Mouse (Mus musculus): ENCODE measurements at regions not wholly inside any gene's neighbourhood (a gene's known extent, or its start where the extent isn't known, plus 50 kb on each side); places are given as distances from the start of the nearest gene placed in this dataset.
"Not testable (repeated sequence)": the region's sequence is repeated elsewhere in the genome, so short reads cannot be mapped to it uniquely, and the experiment has no call there.

- CTCF ChIA-PET: no interaction called here
Measured at GRCm38 (mm10) chr10:95773425-95773980, 69.2 kb downstream of the Gm33543 start.

GRCm38 (mm10) chr10:95772811-95773424 lies 69.8 kb downstream of the Gm33543 start:
- CTCF ChIA-PET: no interaction called here

GRCm38 (mm10) chr10:95768974-95769373 lies 73.8 kb downstream of the Gm33543 start:
- CTCF ChIA-PET: no interaction called here

- CTCF ChIA-PET: interaction anchor here (0.5 kb wide), 1 partner anchor 42 kb away, joined by 3 read pairs; no protein-coding TSS in a partner anchor
Measured at GRCm38 (mm10) chr10:95767526-95768161, 75.1 kb downstream of the Gm33543 start.

- CTCF ChIA-PET: interaction anchor here (0.5 kb wide), 1 partner anchor 45 kb away, joined by 10 read pairs; no protein-coding TSS in a partner anchor
Measured at GRCm38 (mm10) chr10:95764129-95764528, 78.6 kb downstream of the Gm33543 start.

- CTCF ChIA-PET: no interaction called here
Measured at GRCm38 (mm10) chr10:95762632-95763031, 80.1 kb downstream of the Gm33543 start.

GRCm38 (mm10) chr10:95761969-95762368 lies 80.8 kb downstream of the Gm33543 start:
- CTCF ChIA-PET: no interaction called here

- CTCF ChIA-PET: no interaction called here
Measured at GRCm38 (mm10) chr10:95760121-95760870, 82.4 kb downstream of the Gm33543 start.

GRCm38 (mm10) chr10:95758181-95758580 lies 84.5 kb downstream of the Gm33543 start:
- CTCF ChIA-PET: interaction anchor here (0.8 kb wide), 1 partner anchor 1619 kb away, joined by 6 read pairs; no protein-coding TSS in a partner anchor

GRCm38 (mm10) chr10:95755429-95755828 lies 82.2 kb upstream of the Anapc15-ps start:
- CTCF ChIA-PET: no interaction called here

- CTCF ChIA-PET: no interaction called here
Measured at GRCm38 (mm10) chr10:95753396-95753905, 80.2 kb upstream of the Anapc15-ps start.

GRCm38 (mm10) chr10:95748360-95748759 lies 75.1 kb upstream of the Anapc15-ps start:
- CTCF ChIA-PET: no interaction called here

GRCm38 (mm10) chr10:95747939-95748338 lies 74.7 kb upstream of the Anapc15-ps start:
- CTCF ChIA-PET: no interaction called here

- CTCF ChIA-PET: no interaction called here
Measured at GRCm38 (mm10) chr10:95745834-95746620, 72.8 kb upstream of the Anapc15-ps start.

- CTCF ChIA-PET: no interaction called here
Measured at GRCm38 (mm10) chr10:95745254-95745653, 72.0 kb upstream of the Anapc15-ps start.

- CTCF ChIA-PET: no interaction called here
Measured at GRCm38 (mm10) chr10:95743627-95744026, 70.4 kb upstream of the Anapc15-ps start.

GRCm38 (mm10) chr10:95739421-95739820 lies 66.2 kb upstream of the Anapc15-ps start:
- CTCF ChIA-PET: no interaction called here

- CTCF ChIA-PET: not testable (repeated sequence)
Measured at GRCm38 (mm10) chr10:95736743-95737142, 63.5 kb upstream of the Anapc15-ps start.

- CTCF ChIA-PET: no interaction called here
Measured at GRCm38 (mm10) chr10:95731001-95731400, 57.8 kb upstream of the Anapc15-ps start.

- CTCF ChIA-PET: interaction anchor here (0.7 kb wide), 1 partner anchor 1023 kb away, joined by 4 read pairs; no protein-coding TSS in a partner anchor
Measured at GRCm38 (mm10) chr10:95729890-95730289, 56.6 kb upstream of the Anapc15-ps start.

GRCm38 (mm10) chr10:95725910-95726309 lies 52.7 kb upstream of the Anapc15-ps start:
- CTCF ChIA-PET: interaction anchor here (0.7 kb wide), 1 partner anchor 42 kb away, joined by 3 read pairs; no protein-coding TSS in a partner anchor

Data from spleen, embryonic (tissue).